Comparison of ENCODE assay signal across 8 mouse cellular contexts in the genomic region with DNA sequence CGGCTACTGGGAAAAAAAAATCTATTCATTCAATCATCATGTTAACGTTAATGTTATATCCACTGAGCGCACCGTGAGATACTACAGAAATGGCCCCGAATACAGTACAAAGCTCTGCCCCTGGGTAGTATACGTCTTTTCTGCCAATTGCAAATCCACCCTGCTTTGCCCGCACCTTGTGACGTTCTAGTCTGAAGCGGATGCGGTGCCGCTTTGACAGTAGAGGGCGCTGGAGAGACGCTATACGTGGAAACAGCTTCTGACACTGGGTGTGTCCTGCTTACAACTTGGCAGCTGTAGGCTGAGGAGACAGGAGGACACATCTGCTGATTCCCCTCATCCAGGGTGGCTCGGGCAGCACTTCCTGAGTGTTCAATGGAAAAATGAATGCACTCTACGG.
A peak's percentile ranks its signal among the peaks of the same experiment; 100 is the strongest.
DNase-seq lines count a peak whose midpoint lies in the region; ATAC-seq and TF ChIP-seq lines count a peak whose summit lies in the region.

No protein-coding gene starts in this region.

- peak; percentile 66 for TF ChIP-seq CTCF in bone marrow, adult 2 months (IDR thresholded peaks at IDR 0.05; ENCODE audit: control insufficient read depth, insufficient read depth, low read length)

- no peaks in the 10 kb centered on the region for H3K9me3 ChIP-seq in embryonic facial prominence, embryonic 15.5 days (replicated peaks)
- H3K9me3 ChIP-seq in heart, embryonic 10.5 days: no peaks in the 10 kb centered on the region
- no peaks in the 10 kb centered on the region for H3K9me3 ChIP-seq in kidney, embryonic 14.5 days (ENCODE audit: control insufficient read depth, low read length)
- no peaks in the 10 kb centered on the region for H3K9me3 ChIP-seq in limb, embryonic 13.5 days
- no peaks in the 10 kb centered on the region for H3K9me3 ChIP-seq in stomach, embryonic 15.5 days

- H3K4me1 ChIP-seq in bone marrow, adult 2 months (ENCODE audit: control insufficient read depth, insufficient read depth, low read length): no peaks in the 10 kb centered on the region
- no peaks in the 10 kb centered on the region for H3K4me1 ChIP-seq in embryonic facial prominence, embryonic 15.5 days
- no peaks in the 10 kb centered on the region; the same call in 1 of the 2 replicates for H3K4me1 ChIP-seq in heart, embryonic 10.5 days
- H3K4me1 ChIP-seq in kidney, embryonic 14.5 days (ENCODE audit: control insufficient read depth, insufficient read depth, low read length): no peaks in the 10 kb centered on the region
- H3K4me1 ChIP-seq in limb, embryonic 13.5 days: 0 out of 2 replicates have a peak, but pooled peaks cover 2% of the 10 kb centered on the region
- H3K4me1 ChIP-seq in stomach, embryonic 15.5 days: no peaks in the 10 kb centered on the region

- H3K4me3 ChIP-seq in bone marrow, adult 2 months (replicated peaks; ENCODE audit: control insufficient read depth, low read depth, low read length): no peak overlapping the region
- peak overlapping the region; percentile 21 for H3K4me3 ChIP-seq in embryonic facial prominence, embryonic 15.5 days (replicated peaks)
- H3K4me3 ChIP-seq in heart, embryonic 10.5 days: peak overlapping the region; percentile 23; the same call in 1 of the 2 replicates
- no peak overlapping the region for H3K4me3 ChIP-seq in kidney, embryonic 14.5 days (ENCODE audit: low read length)
- no peak overlapping the region for H3K4me3 ChIP-seq in limb, embryonic 13.5 days
- no peak overlapping the region for H3K4me3 ChIP-seq in stomach, embryonic 15.5 days (replicated peaks)

- no peak overlapping the region for H3K9ac ChIP-seq in embryonic facial prominence, embryonic 15.5 days
- H3K9ac ChIP-seq in kidney, embryonic 14.5 days (ENCODE audit: low read depth, low read length): no peak overlapping the region
- H3K9ac ChIP-seq in limb, embryonic 13.5 days: no peak overlapping the region
- H3K9ac ChIP-seq in stomach, embryonic 15.5 days: no peak overlapping the region

- peak overlapping the region; percentile 49 for H3K4me2 ChIP-seq in embryonic facial prominence, embryonic 15.5 days (replicated peaks)
- H3K4me2 ChIP-seq in kidney, embryonic 14.5 days (replicated peaks; ENCODE audit: low read depth, low read length): no peak overlapping the region; the same call in 1 of the 2 replicates
- peak overlapping the region; percentile 54 for H3K4me2 ChIP-seq in limb, embryonic 13.5 days (replicated peaks)
- H3K4me2 ChIP-seq in stomach, embryonic 15.5 days: peak overlapping the region; percentile 51

- no peak overlapping the region for H3K27ac ChIP-seq in bone marrow, adult 2 months (ENCODE audit: control insufficient read depth, insufficient read depth, low read depth, low read length, poor library complexity)
- no peak overlapping the region for H3K27ac ChIP-seq in embryonic facial prominence, embryonic 15.5 days (replicated peaks)
- H3K27ac ChIP-seq in heart, embryonic 10.5 days: no peak overlapping the region
- H3K27ac ChIP-seq in kidney, embryonic 14.5 days (ENCODE audit: low read depth, low read length): no peak overlapping the region
- no peak overlapping the region for H3K27ac ChIP-seq in limb, embryonic 13.5 days
- H3K27ac ChIP-seq in stomach, embryonic 15.5 days: no peak overlapping the region

- ATAC-seq in embryonic facial prominence, embryonic 15.5 days (ENCODE audit: insufficient number of reproducible peaks, low FRiP score, low TSS enrichment, low read depth): peak; percentile 63
- ATAC-seq in kidney, embryonic 14.5 days (ENCODE audit: low FRiP score, low TSS enrichment): peak; percentile 80
- peak; percentile 63 for ATAC-seq in limb, embryonic 13.5 days (ENCODE audit: low FRiP score, low read depth)
- ATAC-seq in stomach, embryonic 15.5 days (ENCODE audit: insufficient read depth, low FRiP score, low read depth): peak; percentile 80; the same call in 1 of the 2 replicates

- peak; percentile 73 to 76 for DNase-seq in B cell, adult 2 months
- DNase-seq in heart, embryonic 10.5 days (ENCODE audit: low spot score): peak; percentile 88
- peak; percentile 18 for DNase-seq in naive thymus-derived CD4-positive, alpha-beta T cell, adult 2 months (ENCODE audit: low read depth)

- no peaks in the 10 kb centered on the region for H3K27me3 ChIP-seq in embryonic facial prominence, embryonic 15.5 days
- H3K27me3 ChIP-seq in heart, embryonic 10.5 days (ENCODE audit: insufficient read depth, poor library complexity, severe bottlenecking): peaks cover 11% of the 10 kb centered on the region; the same call in 1 of the 2 replicates
- H3K27me3 ChIP-seq in kidney, embryonic 14.5 days (ENCODE audit: control insufficient read depth, insufficient read depth, low read length): no peaks in the 10 kb centered on the region
- H3K27me3 ChIP-seq in limb, embryonic 13.5 days: no peaks in the 10 kb centered on the region; the same call in 1 of the 2 replicates
- H3K27me3 ChIP-seq in stomach, embryonic 15.5 days (replicated peaks): no peaks in the 10 kb centered on the region

- H3K36me3 ChIP-seq in embryonic facial prominence, embryonic 15.5 days: no peaks in the 10 kb centered on the region
- H3K36me3 ChIP-seq in heart, embryonic 10.5 days: no peaks in the 10 kb centered on the region
- H3K36me3 ChIP-seq in kidney, embryonic 14.5 days (ENCODE audit: control insufficient read depth, insufficient read depth, low read length): no peaks in the 10 kb centered on the region
- H3K36me3 ChIP-seq in limb, embryonic 13.5 days: no peaks in the 10 kb centered on the region
- H3K36me3 ChIP-seq in stomach, embryonic 15.5 days: no peaks in the 10 kb centered on the region

- TF ChIP-seq POLR2A in bone marrow, adult 2 months (IDR thresholded peaks at IDR 0.05; ENCODE audit: borderline replicate concordance, control insufficient read depth, low read depth, low read length): no peak

- 8% methylated on average over 16 of the region's 16 CpGs for WGBS in bone marrow, adult 2 months
- WGBS in embryonic facial prominence, embryonic 15.5 days: 9% methylated on average over 16 of the region's 16 CpGs
- WGBS in heart, embryonic 10.5 days: 11% methylated on average over 16 of the region's 16 CpGs
- WGBS in kidney, embryonic 14.5 days: 12% methylated on average over 16 of the region's 16 CpGs
- WGBS in limb, embryonic 13.5 days: 10% methylated on average over 16 of the region's 16 CpGs
- WGBS in stomach, embryonic 15.5 days: 8% methylated on average over 16 of the region's 16 CpGs

Comparison
In these comparisons a context has a peak if more than half of its experiments do, and no peak if none do; other contexts are left out.
1. DNase-seq: peak in every context shown above with its lines; median percentile 88 in heart, embryonic 10.5 days; 74 in B cell, adult 2 months; 18 in naive thymus-derived CD4-positive, alpha-beta T cell, adult 2 months.
2. H3K4me3 ChIP-seq: peak in embryonic facial prominence, embryonic 15.5 days (single experiment) and heart, embryonic 10.5 days (single experiment); none in bone marrow, adult 2 months (single experiment), kidney, embryonic 14.5 days (single experiment), limb, embryonic 13.5 days (single experiment) and stomach, embryonic 15.5 days (single experiment).
3. Peak in every context shown above with its lines, with median percentiles within 50 percentile points of each other: ATAC-seq.